Mouse (Mus musculus): ENCODE measurements around the gene Wfs1. TPM values are rescaled to one million over a fixed set of nuclear protein-coding genes. Genes with fewer than 3 reads are reported as not detected.

Wfs1 gene
- total and polyA plus RNA-seq, 3 experiments = 0.56 to 2.5 (median 1.8) TPM

GRCm38 (mm10) chr5:37028104-37028485 is 39.1 kb upstream of the Wfs1 start:
- Histone ChIP-seq H3K4me2 (ENCODE audit: insufficient read depth, low read depth, poor library complexity, severe bottlenecking) (peak overlapping the region; percentile 23; the same call in 1 of the 2 replicates), H3K27ac (ENCODE audit: insufficient read depth, low read depth) (no peak overlapping the region), H3K27me3 (replicated peaks) (peaks cover 72% of the 10 kb centered on the region), H3K4me3 (replicated peaks in 1 of 3; ENCODE audit: low read depth in 2 of 3, low read length in 2 of 3, poor library complexity in 1 of 3) (peak overlapping the region in 1 of 3 experiments; percentile 38), H3K36me3 (replicated peaks in 1 of 2; ENCODE audit: control insufficient read depth in 1 of 2, insufficient read depth in 1 of 2, low read length in 1 of 2) (no peaks in the 10 kb centered on the region), H3K79me2 (replicated peaks; ENCODE audit: control insufficient read depth, extremely low read depth, insufficient read depth, poor library complexity, severe bottlenecking) (no peaks in the 10 kb centered on the region), H3K4me1 (ENCODE audit: control insufficient read depth in 1 of 2, insufficient read depth in 2 of 2) (no peaks in the 10 kb centered on the region), H3K9me3 (replicated peaks; ENCODE audit: low read length) (peaks cover 6% of the 10 kb centered on the region), H3K9ac (ENCODE audit: insufficient read depth, low read depth) (no peak overlapping the region)
- TF ChIP-seq ZC3H11A (IDR thresholded peaks at IDR 0.05; ENCODE audit: low read depth, low read length) = no peak
- peak; percentile 44 for TF ChIP-seq NRF1 (IDR thresholded peaks at IDR 0.05; ENCODE audit: low read depth, low read length)
- dilution Hi-C loops (cut with MboI; ENCODE audit: extremely low pct_ligation_motif_present, extremely low pct_unique_long_range_greater_than_20kb, low sequenced_read_pairs) = no loop called here
- in situ Hi-C loops (cut with MboI; ENCODE audit: low pct_ligation_motif_present, low pct_unique_long_range_greater_than_20kb, low sequenced_read_pairs) = no loop called here
- no peak for DNase-seq (ENCODE audit: extremely low read depth)

GRCm38 (mm10) chr5:37027701-37028100 is 38.7 kb upstream of the Wfs1 start:
- no peak for DNase-seq (ENCODE audit: extremely low read depth)
- Histone ChIP-seq H3K4me3 (replicated peaks in 1 of 3; ENCODE audit: low read depth in 2 of 3, low read length in 2 of 3, poor library complexity in 1 of 3) (peak overlapping the region in 1 of 3 experiments; percentile 38), H3K27ac (ENCODE audit: insufficient read depth, low read depth) (no peak overlapping the region), H3K79me2 (replicated peaks; ENCODE audit: control insufficient read depth, extremely low read depth, insufficient read depth, poor library complexity, severe bottlenecking) (no peaks in the 10 kb centered on the region), H3K9ac (ENCODE audit: insufficient read depth, low read depth) (no peak overlapping the region), H3K4me1 (ENCODE audit: control insufficient read depth in 1 of 2, insufficient read depth in 2 of 2) (no peaks in the 10 kb centered on the region), H3K36me3 (replicated peaks in 1 of 2; ENCODE audit: control insufficient read depth in 1 of 2, insufficient read depth in 1 of 2, low read length in 1 of 2) (no peaks in the 10 kb centered on the region), H3K27me3 (replicated peaks) (peaks cover 71% of the 10 kb centered on the region), H3K9me3 (replicated peaks; ENCODE audit: low read length) (peaks cover 6% of the 10 kb centered on the region), H3K4me2 (ENCODE audit: insufficient read depth, low read depth, poor library complexity, severe bottlenecking) (peak overlapping the region; percentile 19; the same call in 1 of the 2 replicates)
- dilution Hi-C loops (cut with MboI; ENCODE audit: extremely low pct_ligation_motif_present, extremely low pct_unique_long_range_greater_than_20kb, low sequenced_read_pairs) = no loop called here
- in situ Hi-C loops (cut with MboI; ENCODE audit: low pct_ligation_motif_present, low pct_unique_long_range_greater_than_20kb, low sequenced_read_pairs) = no loop called here
- TF ChIP-seq JUND (conservative IDR thresholded peaks at IDR 0.05; ENCODE audit: low read depth, low read length) = no peak
- TF ChIP-seq MXI1 (IDR thresholded peaks at IDR 0.05; ENCODE audit: low read depth, low read length) = no peak
- TF ChIP-seq NELFE (IDR thresholded peaks at IDR 0.05; ENCODE audit: low read depth, low read length) = no peak
- no peak for TF ChIP-seq POLR2AphosphoS2 (IDR thresholded peaks at IDR 0.05; ENCODE audit: low read depth, low read length)

- no peaks in the 10 kb centered on the region for H3K9me3 ChIP-seq (replicated peaks; ENCODE audit: low read length)
- no peak for DNase-seq (ENCODE audit: extremely low read depth)
- no peak overlapping the region for H3K9ac ChIP-seq (ENCODE audit: insufficient read depth, low read depth)
- H3K79me2 ChIP-seq (replicated peaks; ENCODE audit: control insufficient read depth, extremely low read depth, insufficient read depth, poor library complexity, severe bottlenecking) = no peaks in the 10 kb centered on the region
- dilution Hi-C loops (cut with MboI; ENCODE audit: extremely low pct_ligation_motif_present, extremely low pct_unique_long_range_greater_than_20kb, low sequenced_read_pairs) = no loop called here
- H3K36me3 ChIP-seq (replicated peaks in 1 of 2; ENCODE audit: control insufficient read depth in 1 of 2, insufficient read depth in 1 of 2, low read length in 1 of 2) = no peaks in the 10 kb centered on the region
- no peak for TF ChIP-seq GABPA (IDR thresholded peaks at IDR 0.05; ENCODE audit: insufficient replicate concordance, low read depth, low read length)
- no peak for TF ChIP-seq UBTF (IDR thresholded peaks at IDR 0.05; ENCODE audit: low read depth, low read length)
- TF ChIP-seq TCF12 (IDR thresholded peaks at IDR 0.05; ENCODE audit: low read depth, low read length) = no peak
- no peak for TF ChIP-seq SIN3A (IDR thresholded peaks at IDR 0.05; ENCODE audit: low read length)
- no peak for TF ChIP-seq ZKSCAN1 (IDR thresholded peaks at IDR 0.05; ENCODE audit: borderline replicate concordance, low read depth, low read length)
- no peak for TF ChIP-seq USF2 (conservative IDR thresholded peaks at IDR 0.05; ENCODE audit: low read depth, low read length)
- no peak for TF ChIP-seq RCOR1 (conservative IDR thresholded peaks at IDR 0.05; ENCODE audit: low read depth, low read length)
- no peak for TF ChIP-seq USF1 (IDR thresholded peaks at IDR 0.05; ENCODE audit: low read depth, low read length)
- TF ChIP-seq ZC3H11A (IDR thresholded peaks at IDR 0.05; ENCODE audit: low read depth, low read length) = no peak
- no peak for TF ChIP-seq MEF2A (IDR thresholded peaks at IDR 0.05; ENCODE audit: borderline replicate concordance, low read depth, low read length)
- TF ChIP-seq MAX (IDR thresholded peaks at IDR 0.05; ENCODE audit: low read length) = no peak
- no peak for TF ChIP-seq IRF4 (IDR thresholded peaks at IDR 0.05; ENCODE audit: low read depth, low read length)
- no peak for TF ChIP-seq NRF1 (IDR thresholded peaks at IDR 0.05; ENCODE audit: low read depth, low read length)
- TF ChIP-seq BHLHE40 (IDR thresholded peaks at IDR 0.05; ENCODE audit: low read depth, low read length) = no peak
- TF ChIP-seq RAD21 (IDR thresholded peaks at IDR 0.05; ENCODE audit: low read depth, low read length) = no peak
- no peak for TF ChIP-seq PAX5 (IDR thresholded peaks at IDR 0.05; ENCODE audit: low read length)
- TF ChIP-seq KAT2A (IDR thresholded peaks at IDR 0.05; ENCODE audit: insufficient replicate concordance, low read length) = no peak
- no peak overlapping the region for H3K27ac ChIP-seq (ENCODE audit: insufficient read depth, low read depth)
- in situ Hi-C loops (cut with MboI; ENCODE audit: low pct_ligation_motif_present, low pct_unique_long_range_greater_than_20kb, low sequenced_read_pairs) = no loop called here
- H3K27me3 ChIP-seq (replicated peaks) = peaks cover 35% of the 10 kb centered on the region
- no peak overlapping the region for H3K4me3 ChIP-seq (replicated peaks in 1 of 3; ENCODE audit: low read depth in 2 of 3, low read length in 2 of 3, poor library complexity in 1 of 3)
- H3K4me1 ChIP-seq (ENCODE audit: control insufficient read depth in 1 of 2, insufficient read depth in 2 of 2) = 0 out of 4 replicates have a peak, but pooled peaks cover 0 to 4% of the 10 kb centered on the region in 2 experiments
- H3K4me2 ChIP-seq (ENCODE audit: insufficient read depth, low read depth, poor library complexity, severe bottlenecking) = no peak overlapping the region
Observed at GRCm38 (mm10) chr5:37017222-37017621, 28.2 kb upstream of the Wfs1 start.
